Mouse (Mus musculus): ENCODE measurements around the gene Cltrn. TPM values are rescaled to one million over a fixed set of nuclear protein-coding genes. Genes with fewer than 3 reads are reported as not detected.

The Cltrn gene
- total RNA-seq (2023), result not detected in 2 replicates

DNA sequence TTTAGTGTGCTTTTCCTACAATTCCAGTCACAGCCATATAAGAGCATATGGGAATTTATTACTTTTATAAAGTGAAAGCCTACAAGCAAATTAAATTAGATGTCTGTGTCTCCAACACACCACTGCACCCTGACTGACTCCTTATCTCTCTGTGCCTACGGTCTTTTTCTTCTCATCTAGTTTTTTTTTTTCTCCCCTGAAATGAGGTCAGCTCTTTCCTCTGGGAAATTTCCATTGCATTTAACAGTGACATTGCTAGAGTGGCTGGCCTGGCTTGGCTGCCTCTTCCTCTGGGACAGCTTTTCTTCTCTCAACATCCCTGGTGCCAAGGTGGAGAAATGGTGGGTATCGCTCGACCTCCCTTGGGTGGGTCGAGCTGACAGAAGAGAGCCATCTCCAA, at the start of gene Cltrn:
Cltrn (plus strand) TSS at position 249 of the 400 bp plus-strand sequence.

DNA sequence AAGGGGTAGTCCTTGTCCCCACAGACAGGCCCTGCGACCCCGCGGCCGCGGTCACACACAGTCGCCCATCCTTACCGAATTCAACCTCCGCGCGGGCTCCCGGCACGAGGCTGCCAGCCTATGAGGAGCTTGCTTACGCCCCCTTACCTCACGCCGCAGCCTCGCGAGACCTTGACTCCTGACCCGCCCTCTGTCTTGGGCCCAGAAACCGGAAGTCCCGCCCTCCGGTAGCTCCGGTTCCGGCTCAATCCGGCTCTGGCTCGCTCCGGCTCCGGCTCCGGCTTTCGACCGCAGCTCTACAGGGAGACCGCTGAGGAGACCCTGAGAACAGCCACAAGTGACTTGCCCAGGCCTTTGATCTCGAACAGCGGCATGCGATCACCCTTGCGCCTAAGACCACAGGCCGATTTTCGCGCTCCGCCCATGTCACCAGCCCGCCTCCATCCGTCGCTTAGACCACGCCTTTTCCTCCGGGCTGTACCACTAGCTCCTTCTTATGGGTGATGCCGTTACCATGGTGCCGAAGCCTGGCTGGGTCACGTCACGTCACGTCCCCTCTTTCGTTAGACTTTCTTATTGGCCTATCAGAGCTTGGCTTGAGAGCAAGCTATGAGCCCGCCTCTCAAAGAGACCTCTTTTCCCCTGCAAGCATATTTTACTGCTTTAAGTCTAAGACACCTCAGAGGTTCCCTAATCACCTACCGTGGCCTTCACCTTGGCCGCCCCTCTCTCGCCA, 12.4 kb upstream of the Cltrn start, which contains the start of gene Siah1b:
Siah1b (minus strand) TSS at position 454 of the 736 bp plus-strand sequence.

DNA sequence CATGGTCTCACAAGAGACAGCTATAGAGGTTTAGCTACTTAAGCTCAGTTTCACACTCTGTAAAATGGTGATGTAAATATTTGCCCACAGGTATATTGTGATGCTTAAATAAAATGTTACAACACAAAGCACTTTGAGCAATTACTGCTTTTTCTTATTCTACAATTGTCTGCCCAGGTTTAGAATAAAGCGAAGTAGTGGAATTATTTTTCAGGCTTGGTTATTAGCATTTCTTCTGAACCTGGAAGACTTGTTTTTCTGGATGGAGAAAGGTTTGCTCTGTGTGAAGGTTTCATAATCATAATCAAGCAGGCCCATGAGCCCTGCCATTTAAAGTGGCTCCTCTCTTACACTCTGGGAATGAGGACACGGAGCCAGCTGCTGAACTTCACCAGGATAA, 50.4 kb downstream of the Cltrn start, which contains the start of gene Ace2:
Ace2 (plus strand) TSS at position 301 of the 400 bp plus-strand sequence.

Other genes starting within 250 kb of the Cltrn start
- 109 and 124 TPM in 2 replicates for gene Ap1s2, start 179.8 kb upstream of the Cltrn start, total RNA-seq (2023)
- gene Zrsr2, start 130.2 kb upstream of the Cltrn start, total RNA-seq (2023), result 60.9 and 69.2 TPM in 2 replicates
- 0.29 and 0.35 TPM in 2 replicates for gene Car5b, start 60.8 kb upstream of the Cltrn start, total RNA-seq (2023)
- 11.0 and 14.0 TPM in 2 replicates for gene Siah1b, start 12.3 kb upstream of the Cltrn start, total RNA-seq (2023)
- not detected in 2 replicates for gene Ace2, start 50.5 kb downstream of the Cltrn start, total RNA-seq (2023)
- gene Bmx, start 169.4 kb downstream of the Cltrn start, total RNA-seq (2023), result 69.7 and 86.8 TPM in 2 replicates
- gene Pir, start 180.5 kb downstream of the Cltrn start, total RNA-seq (2023), result 0.82 and 0.88 TPM in 2 replicates